8 mouse cellular contexts compared by ENCODE assay signal in genomic region chr5:109996026-109996937, GRCm38 (mm10). TPM values are rescaled to one million over a fixed set of nuclear protein-coding genes. Genes with fewer than 3 reads are reported as not detected.
DNase-seq lines count a peak whose midpoint lies in the region; ATAC-seq lines count a peak whose summit lies in the region.
"Not testable (repeated sequence)": the region's sequence is repeated elsewhere in the genome, so short reads cannot be mapped to it uniquely, and the experiment has no call there.

TSS of gene Zfp932 (plus strand) at chr5:109996521.

- peak; percentile 65 for DNase-seq in ES-E14 (ENCODE audit: low read depth, low spot score)
- peak; percentile 68 for DNase-seq in cerebellum, adult 11 months
- peak; percentile 80 for DNase-seq in heart, postnatal 4 days
- DNase-seq in layer of hippocampus, adult 18-20 months (ENCODE audit: low spot score in 2 of 2): peak; percentile 63 to 89
- peak; percentile 87 to 89 for DNase-seq in lung, adult 18-20 months
- DNase-seq in testis, postnatal 10 days (ENCODE audit: low spot score): peak; percentile 79

- H3K9me3 ChIP-seq in ES-E14 (ENCODE audit: control insufficient read depth, insufficient read depth, low read depth, low read length); forebrain, embryonic 16.5 days (ENCODE audit: control insufficient read depth, low read length); neural tube, embryonic 13.5 days: not testable (repeated sequence)

- peak within 1 kb of the TSS; percentile 53; the same call in 1 of the 2 replicates for H3K27ac ChIP-seq in ES-E14 (ENCODE audit: insufficient read depth, low read depth, low read length, poor library complexity, severe bottlenecking)
- not testable (repeated sequence) for H3K27ac ChIP-seq in forebrain, embryonic 16.5 days (ENCODE audit: low read length); neural tube, embryonic 13.5 days (replicated peaks)

- H3K4me3 ChIP-seq in ES-E14 (ENCODE audit: insufficient read depth in 1 of 2, low read depth in 1 of 2, low read length in 2 of 2, poor library complexity in 1 of 2, severe bottlenecking in 1 of 2): peak within 1 kb of the TSS; percentile 83 to 89
- H3K4me3 ChIP-seq in forebrain, embryonic 16.5 days (replicated peaks; ENCODE audit: low read length); neural tube, embryonic 13.5 days: not testable (repeated sequence)

- not testable (repeated sequence) for H3K4me1 ChIP-seq in ES-E14 (ENCODE audit: control insufficient read depth in 2 of 2, insufficient read depth in 2 of 2, low read length in 2 of 2, poor library complexity in 1 of 2); forebrain, embryonic 16.5 days (replicated peaks; ENCODE audit: control insufficient read depth, insufficient read depth, low read length); neural tube, embryonic 13.5 days (replicated peaks)

- H3K4me2 ChIP-seq in forebrain, embryonic 16.5 days (ENCODE audit: low read length); neural tube, embryonic 13.5 days: not testable (repeated sequence)

- WGBS in forebrain, embryonic 16.5 days: no CpG with 5 or more reads among the region's 24 CpGs
- no CpG with 5 or more reads among the region's 24 CpGs for WGBS in neural tube, embryonic 13.5 days

- H3K9ac ChIP-seq in ES-E14 (ENCODE audit: insufficient read depth, low read depth, low read length, poor library complexity, severe bottlenecking): peak within 1 kb of the TSS; percentile 82
- not testable (repeated sequence) for H3K9ac ChIP-seq in forebrain, embryonic 16.5 days (replicated peaks; ENCODE audit: low read depth, low read length); neural tube, embryonic 13.5 days

- H3K27me3 ChIP-seq in forebrain, embryonic 16.5 days (replicated peaks; ENCODE audit: control insufficient read depth, insufficient read depth, low read length); neural tube, embryonic 13.5 days: not testable (repeated sequence)

- not testable (repeated sequence) for H3K36me3 ChIP-seq in ES-E14 (ENCODE audit: control insufficient read depth, insufficient read depth, low read length, poor library complexity, severe bottlenecking); forebrain, embryonic 16.5 days (ENCODE audit: control insufficient read depth, insufficient read depth); neural tube, embryonic 13.5 days

- in situ Hi-C loops in ES-E14 (cut with MboI; ENCODE audit: low sequenced_read_pairs in 2 of 2, unreplicated experiment in 2 of 2): not testable (repeated sequence)

- ATAC-seq in forebrain, embryonic 16.5 days; neural tube, embryonic 13.5 days (ENCODE audit: low read depth): not testable (repeated sequence)

RNA-seq across cellular contexts. Expression of gene Zfp932, which starts in this region (rescaled TPM):
- total RNA-seq in ES-E14 (2012; rRNA removed): 21.5 and 29.2 TPM in 2 replicates
- polyA plus RNA-seq in forebrain, embryonic 16.5 days (2015; fragmentation: Nextera tagmentation; extraction: Ambion mirVana): 32.2 and 34.9 TPM in 2 replicates
- 10 to 100 TPM in 1 of 2 experiments, 1 to 10 TPM in 1; 9.3 to 11.2 TPM for total RNA-seq in heart, postnatal 4 days (2021)
- total RNA-seq in layer of hippocampus, adult 18-20 months (2021): 10 to 100 TPM; 49.3 to 51.5 TPM
- polyA plus RNA-seq in neural tube, embryonic 13.5 days (2015; fragmentation: Nextera tagmentation; extraction: Ambion mirVana): 25.7 and 27.0 TPM in 2 replicates
